Mouse (Mus musculus): ENCODE results near the gene Gap43. TPM values are rescaled to one million over a fixed set of nuclear protein-coding genes. Genes with fewer than 3 reads are reported as not detected.
"Not testable (repeated sequence)": the region's sequence is repeated elsewhere in the genome, so short reads cannot be mapped to it uniquely, and the experiment has no call there.

Gene Gap43
- 160 and 277 TPM in 2 replicates for polyA plus RNA-seq (2016; fragmentation: Nextera tagmentation; extraction: Ambion mirVana)

- Histone ChIP-seq H3K27me3 (ENCODE audit: insufficient read depth, poor library complexity, severe bottlenecking) (peaks cover 12% of the 10 kb centered on the region), H3K27ac (peak within 1 kb of the TSS; percentile 83), H3K36me3 (no peaks in the 10 kb centered on the region), H3K4me3 (peak within 1 kb of the TSS; percentile 60), H3K4me1 (replicated peaks) (peaks cover 60% of the 10 kb centered on the region), H3K9me3 (no peaks in the 10 kb centered on the region)
- under 1% methylated on average over 18 of the region's 18 CpGs for WGBS
- peak; percentile 63 for DNase-seq (ENCODE audit: low spot score)
Measured at GRCm38 (mm10) chr16:42340021-42340768, at the start of gene Gap43. Gap43 (minus strand) TSS chr16:42340651.

DNA sequence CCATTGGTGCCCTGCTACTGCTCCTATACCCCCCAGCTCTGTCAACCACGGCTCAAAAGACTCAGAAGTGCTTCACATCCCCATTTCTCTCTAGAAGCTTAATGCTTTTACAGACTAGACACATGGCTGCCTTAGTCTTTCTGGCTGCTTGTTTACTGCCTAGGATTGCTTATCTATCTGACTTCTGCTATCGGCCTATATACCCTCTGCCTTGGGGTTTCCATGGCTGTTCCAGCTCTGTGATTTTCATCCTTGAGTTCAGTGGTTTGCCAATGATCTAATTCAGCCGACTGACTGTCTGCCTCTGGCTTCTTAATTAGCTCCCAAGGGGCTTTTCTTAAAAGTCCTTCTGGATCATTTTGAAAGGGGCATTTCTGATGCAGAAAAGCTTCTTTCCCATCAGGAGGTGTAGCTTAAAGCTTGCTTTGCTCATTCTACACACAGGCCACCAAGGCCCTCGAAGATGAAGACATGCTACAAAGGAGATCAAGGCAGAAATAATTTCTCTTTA lies 40.9 kb upstream of the Gap43 start:
- DNase-seq (ENCODE audit: low spot score), result no peak
- Histone ChIP-seq H3K9me3 (no peaks in the 10 kb centered on the region), H3K4me3 (no peak overlapping the region), H3K4me1 (replicated peaks) (peaks cover 6% of the 10 kb centered on the region; the same call in 1 of the 2 replicates), H3K36me3 (no peaks in the 10 kb centered on the region), H3K27me3 (ENCODE audit: insufficient read depth, poor library complexity, severe bottlenecking) (no peaks in the 10 kb centered on the region; the same call in 1 of the 2 replicates), H3K27ac (no peak overlapping the region)
- 49% methylated on average over 4 of the region's 4 CpGs for WGBS

DNA sequence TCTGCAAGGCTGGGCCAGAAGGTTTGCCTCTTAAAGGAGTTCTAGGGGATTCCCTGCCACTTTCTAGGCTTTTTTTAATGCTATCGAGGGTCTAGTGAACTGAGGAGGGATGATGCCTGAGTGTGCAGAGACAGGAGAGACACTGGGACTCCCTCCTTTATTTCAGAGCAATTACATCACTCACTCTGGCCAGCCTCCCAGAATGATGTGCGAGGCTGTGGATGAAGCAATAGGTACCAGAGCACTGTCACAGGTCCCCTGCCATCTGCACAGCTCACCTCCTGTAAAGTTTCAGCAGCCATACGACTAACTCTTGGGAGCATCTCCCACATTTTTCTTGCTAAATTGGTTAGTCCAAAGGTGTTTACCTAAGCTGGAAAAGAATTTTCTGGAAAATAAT lies 40.2 kb upstream of the Gap43 start:
- WGBS, result 60% methylated on average over 3 of the region's 3 CpGs
- Histone ChIP-seq H3K27me3 (ENCODE audit: insufficient read depth, poor library complexity, severe bottlenecking) (no peaks in the 10 kb centered on the region; the same call in 1 of the 2 replicates), H3K4me1 (replicated peaks) (peaks cover 6% of the 10 kb centered on the region; the same call in 1 of the 2 replicates), H3K9me3 (no peaks in the 10 kb centered on the region), H3K27ac (no peak overlapping the region; the same call in 1 of the 2 replicates), H3K4me3 (no peak overlapping the region), H3K36me3 (no peaks in the 10 kb centered on the region)
- no peak for DNase-seq (ENCODE audit: low spot score)

DNA sequence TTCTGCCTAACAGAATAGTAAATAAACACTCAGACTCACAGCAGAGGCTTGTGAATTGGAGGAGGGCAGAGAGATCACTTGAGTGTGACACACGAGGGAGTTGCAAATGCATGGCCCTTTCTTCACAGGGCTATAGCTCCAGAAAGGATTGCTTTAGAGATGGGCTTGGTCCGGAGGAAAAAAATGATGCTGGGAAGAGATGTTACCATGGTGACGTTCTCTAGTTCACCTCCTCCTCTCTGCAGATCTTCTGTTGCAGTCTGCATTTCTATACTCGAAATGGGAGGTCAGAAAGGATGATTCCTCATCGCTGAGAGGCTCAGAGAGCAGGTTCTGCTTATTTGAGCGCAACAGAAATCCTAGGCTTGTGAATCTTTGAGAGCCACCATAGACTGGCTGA lies 29.7 kb upstream of the Gap43 start:
- H3K9me3 ChIP-seq, result no peaks in the 10 kb centered on the region
- no peak overlapping the region for H3K27ac ChIP-seq
- no peaks in the 10 kb centered on the region for H3K4me1 ChIP-seq (replicated peaks)
- 71% methylated on average over 6 of the region's 6 CpGs for WGBS
- H3K27me3 ChIP-seq (ENCODE audit: insufficient read depth, poor library complexity, severe bottlenecking), result no peaks in the 10 kb centered on the region
- no peak for DNase-seq (ENCODE audit: low spot score)
- no peak overlapping the region for H3K4me3 ChIP-seq
- no peaks in the 10 kb centered on the region for H3K36me3 ChIP-seq

DNA sequence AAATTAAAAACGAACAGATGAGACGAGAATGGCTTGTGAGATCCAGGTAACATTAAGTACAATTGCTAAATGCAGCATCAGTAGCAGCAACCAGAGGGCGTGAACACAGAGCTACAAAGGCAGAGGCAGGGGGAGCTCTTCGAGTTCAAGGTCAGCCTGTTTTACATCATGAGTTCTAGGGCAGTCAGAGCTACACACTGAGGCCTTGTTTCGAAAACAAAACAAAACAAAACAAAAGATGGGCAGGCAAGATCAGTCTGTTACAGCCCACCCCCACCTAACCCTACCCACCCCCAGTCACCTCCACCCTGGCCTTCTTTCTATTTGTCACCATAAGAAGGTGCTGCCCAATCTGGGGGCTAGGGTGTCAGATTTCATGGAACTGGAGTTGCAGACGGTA lies 28.9 kb upstream of the Gap43 start:
- Histone ChIP-seq H3K4me1 (replicated peaks) (no peaks in the 10 kb centered on the region), H3K9me3 (no peaks in the 10 kb centered on the region), H3K36me3 (no peaks in the 10 kb centered on the region), H3K27me3 (ENCODE audit: insufficient read depth, poor library complexity, severe bottlenecking) (no peaks in the 10 kb centered on the region), H3K27ac (no peak overlapping the region), H3K4me3 (no peak overlapping the region)
- 84% methylated on average over 6 of the region's 6 CpGs for WGBS
- DNase-seq (ENCODE audit: low spot score), result no peak

DNA sequence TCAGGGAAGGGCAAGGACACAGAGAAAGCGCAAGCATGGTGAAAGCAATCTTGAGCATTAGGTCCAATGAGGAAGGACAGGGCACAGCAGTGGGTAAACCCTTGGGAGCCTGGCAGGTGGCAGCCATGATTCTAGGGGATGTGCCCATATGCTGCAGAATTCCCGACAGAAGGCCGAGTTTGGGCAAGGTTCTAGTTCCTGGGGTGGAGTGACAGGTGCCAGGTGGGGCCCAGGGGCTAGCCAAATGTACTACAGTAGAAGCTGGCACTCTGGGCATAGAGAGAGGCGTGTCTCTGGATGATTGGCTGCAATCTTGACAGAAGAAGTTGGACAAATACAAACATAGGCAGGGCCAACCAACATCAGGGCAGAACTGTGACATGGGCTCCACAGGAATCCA lies 19.6 kb upstream of the Gap43 start:
- WGBS, result 90% methylated on average over 4 of the region's 4 CpGs
- no peak overlapping the region for H3K4me3 ChIP-seq
- H3K9me3 ChIP-seq, result no peaks in the 10 kb centered on the region
- no peaks in the 10 kb centered on the region for H3K36me3 ChIP-seq
- 0 out of 2 replicates have a peak, but pooled peaks cover 3% of the 10 kb centered on the region for H3K4me1 ChIP-seq (replicated peaks)
- H3K27me3 ChIP-seq (ENCODE audit: insufficient read depth, poor library complexity, severe bottlenecking), result no peaks in the 10 kb centered on the region
- no peak for DNase-seq (ENCODE audit: low spot score)
- no peak overlapping the region for H3K27ac ChIP-seq

- Histone ChIP-seq H3K9me3 (no peaks in the 10 kb centered on the region), H3K4me1 (replicated peaks) (0 out of 2 replicates have a peak, but pooled peaks cover 3% of the 10 kb centered on the region), H3K27me3 (ENCODE audit: insufficient read depth, poor library complexity, severe bottlenecking) (no peaks in the 10 kb centered on the region), H3K27ac (no peak overlapping the region), H3K36me3 (no peaks in the 10 kb centered on the region), H3K4me3 (no peak overlapping the region)
- DNase-seq (ENCODE audit: low spot score), result no peak
- 91% methylated on average over 4 of the region's 4 CpGs for WGBS
Measured at GRCm38 (mm10) chr16:42358058-42358457, 17.6 kb upstream of the Gap43 start.

DNA sequence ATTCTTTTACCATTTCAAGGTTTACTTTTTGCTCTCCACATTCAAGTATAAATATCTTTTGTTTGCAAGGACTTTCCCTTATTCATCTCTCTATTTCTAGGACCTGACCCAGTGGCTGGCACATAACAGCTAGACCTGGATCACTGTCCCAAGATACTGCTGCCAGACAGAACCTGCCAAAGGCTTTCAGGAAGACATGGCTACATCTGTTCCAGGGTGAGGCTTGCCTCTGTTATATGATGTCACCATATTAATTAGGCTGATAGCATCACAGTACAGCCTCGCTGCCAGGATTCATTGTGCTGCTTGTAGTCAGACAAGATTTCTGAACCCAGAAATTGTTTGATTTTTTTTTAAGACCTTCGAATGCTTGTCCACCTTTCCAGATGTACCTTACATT lies 9.6 kb upstream of the Gap43 start:
- Histone ChIP-seq H3K27me3 (ENCODE audit: insufficient read depth, poor library complexity, severe bottlenecking) (no peaks in the 10 kb centered on the region), H3K4me3 (no peak overlapping the region), H3K9me3 (peaks cover 5% of the 10 kb centered on the region; the same call in 1 of the 2 replicates), H3K4me1 (replicated peaks) (no peaks in the 10 kb centered on the region), H3K27ac (no peak overlapping the region), H3K36me3 (no peaks in the 10 kb centered on the region)
- no peak for DNase-seq (ENCODE audit: low spot score)
- WGBS, result 92% methylated on average over 2 of the region's 2 CpGs

DNA sequence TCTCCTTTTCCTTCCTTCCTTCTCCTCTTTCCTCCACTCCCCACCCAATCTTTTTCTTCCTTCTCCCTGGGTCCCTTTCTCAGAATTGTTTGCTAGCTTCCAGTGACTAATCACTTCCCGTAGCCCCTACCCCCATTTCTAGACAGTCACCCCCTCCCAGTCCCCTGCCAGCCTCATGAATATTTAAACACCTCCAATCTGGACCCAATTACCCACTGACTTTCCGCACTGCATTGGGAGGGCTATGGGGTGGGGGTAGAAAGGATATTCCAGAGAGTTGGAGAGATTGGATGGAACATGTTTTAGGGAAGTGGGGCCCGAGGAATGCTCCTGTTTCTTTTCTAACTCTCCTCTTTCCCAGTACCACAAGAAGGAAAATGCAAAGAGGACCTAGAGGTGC lies 414 bp upstream of the Gap43 start:
- 11% methylated on average over 2 of the region's 3 CpGs for WGBS
- H3K4me3 ChIP-seq, result peak overlapping the region; percentile 60; the same call in 1 of the 2 replicates

DNA sequence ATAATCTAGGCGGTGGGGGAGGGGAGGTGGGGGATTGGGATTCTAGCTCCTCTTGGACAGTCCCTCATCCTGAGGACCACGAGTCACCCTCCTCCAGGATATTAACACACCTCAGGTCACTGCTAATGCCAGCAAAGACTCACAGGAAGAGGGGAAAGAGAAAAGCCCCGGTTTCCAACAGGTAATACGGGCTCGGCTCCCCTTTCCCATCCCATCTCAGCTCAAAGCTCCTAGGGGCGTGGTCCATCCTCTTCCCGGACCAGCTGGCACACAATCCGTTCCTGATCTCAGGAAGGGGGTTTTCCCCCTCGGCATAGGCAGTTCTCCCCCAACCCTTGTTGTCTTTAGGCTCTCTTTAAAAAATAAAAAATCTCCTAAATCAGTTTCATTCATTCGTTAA lies 939 bp downstream of the Gap43 start:
- H3K36me3 ChIP-seq, result no peaks in the 10 kb centered on the region
- peak; percentile 16 for DNase-seq (ENCODE audit: low spot score)
- H3K4me3 ChIP-seq, result peak overlapping the region; percentile 60
- no peaks in the 10 kb centered on the region for H3K9me3 ChIP-seq
- H3K4me1 ChIP-seq (replicated peaks), result peaks cover 61% of the 10 kb centered on the region
- peak overlapping the region; percentile 83 for H3K27ac ChIP-seq
- peaks cover 12% of the 10 kb centered on the region for H3K27me3 ChIP-seq (ENCODE audit: insufficient read depth, poor library complexity, severe bottlenecking)
- WGBS, result 0% methylated on average over 10 of the region's 10 CpGs

More for the DNA sequence above, 414 bp upstream of the Gap43 start:
- Histone ChIP-seq H3K27me3 (ENCODE audit: insufficient read depth, poor library complexity, severe bottlenecking) (peaks cover 12% of the 10 kb centered on the region), H3K27ac (peak overlapping the region; percentile 83; the same call in 1 of the 2 replicates), H3K4me1 (replicated peaks) (peaks cover 53% of the 10 kb centered on the region)
- not testable (repeated sequence) for H3K36me3 ChIP-seq; DNase-seq (ENCODE audit: low spot score); H3K9me3 ChIP-seq

DNA sequence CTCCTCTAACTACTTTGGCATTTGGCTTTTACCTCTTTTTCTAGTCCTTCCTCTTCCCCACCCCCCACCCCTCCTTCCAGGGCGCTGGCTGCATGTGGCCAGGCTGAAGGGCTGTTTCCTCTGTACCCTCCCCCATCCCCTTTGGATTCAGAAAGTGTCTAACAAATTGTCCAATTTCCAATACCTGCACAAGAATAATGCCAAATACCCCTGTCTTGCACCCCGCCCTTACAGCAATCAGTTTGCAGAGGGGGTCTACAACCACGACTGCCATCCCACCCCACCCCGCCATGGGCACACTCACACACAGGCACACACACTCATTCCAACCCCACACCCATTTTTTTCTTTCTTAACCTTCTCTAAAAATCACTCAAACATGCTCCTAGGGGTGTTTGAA lies 1.5 kb downstream of the Gap43 start:
- no peak for DNase-seq (ENCODE audit: low spot score)
- Histone ChIP-seq H3K27me3 (ENCODE audit: insufficient read depth, poor library complexity, severe bottlenecking) (peaks cover 12% of the 10 kb centered on the region), H3K4me1 (replicated peaks) (peaks cover 61% of the 10 kb centered on the region), H3K9me3 (no peaks in the 10 kb centered on the region), H3K36me3 (no peaks in the 10 kb centered on the region), H3K4me3 (peak overlapping the region; percentile 60), H3K27ac (peak overlapping the region; percentile 83)
- WGBS, result 8% methylated on average over 4 of the region's 4 CpGs

GRCm38 (mm10) chr16:42338342-42338741 lies 2.1 kb downstream of the Gap43 start:
- H3K9me3 ChIP-seq, result no peaks in the 10 kb centered on the region
- peaks cover 12% of the 10 kb centered on the region for H3K27me3 ChIP-seq (ENCODE audit: insufficient read depth, poor library complexity, severe bottlenecking)
- DNase-seq (ENCODE audit: low spot score), result no peak
- 30% methylated on average over 4 of the region's 4 CpGs for WGBS
- H3K27ac ChIP-seq, result peak overlapping the region; percentile 83
- H3K4me1 ChIP-seq (replicated peaks), result peaks cover 61% of the 10 kb centered on the region
- no peaks in the 10 kb centered on the region for H3K36me3 ChIP-seq
- H3K4me3 ChIP-seq, result peak overlapping the region; percentile 60

GRCm38 (mm10) chr16:42337663-42338062 lies 2.8 kb downstream of the Gap43 start:
- DNase-seq (ENCODE audit: low spot score), result no peak
- 45% methylated on average over 2 of the region's 2 CpGs for WGBS

More at GRCm38 (mm10) chr16:42337663-42338062, 2.8 kb downstream of the Gap43 start:
- Histone ChIP-seq H3K9me3 (no peaks in the 10 kb centered on the region), H3K36me3 (no peaks in the 10 kb centered on the region), H3K4me3 (peak overlapping the region; percentile 60), H3K27ac (peak overlapping the region; percentile 29; the same call in 1 of the 2 replicates), H3K27me3 (ENCODE audit: insufficient read depth, poor library complexity, severe bottlenecking) (peaks cover 12% of the 10 kb centered on the region), H3K4me1 (replicated peaks) (peaks cover 62% of the 10 kb centered on the region)
